Mouse (Mus musculus) midbrain, embryonic 16.5 days (tissue): ENCODE data around the gene Pld1. TPM values are rescaled to one million over a fixed set of nuclear protein-coding genes. Genes with fewer than 3 reads are reported as not detected.

ENCODE experiments used
- ATAC-seq: fragments of 200-750 bp; cut with Nextera tagmentation; 2 replicates; pipeline ENCODE4 v1.8.0; 2017; ENCODE audit warnings: moderate TSS enrichment
- H3K27ac ChIP-seq: fragments of 300-500 bp; sonication (generic); 2 replicates; pipeline ENCODE4 v1.5.1; 2014; ENCODE audit warnings: mild to moderate bottlenecking, low read length, mixed read lengths
- H3K27me3 ChIP-seq: fragments of 300-500 bp; sonication (generic); 2 replicates; pipeline ENCODE4 v1.6.1; 2014; ENCODE audit warnings: low read depth, low read length, mixed read lengths; ENCODE audit not compliant: control insufficient read depth, insufficient read depth
- H3K36me3 ChIP-seq: fragments of 300-500 bp; sonication (generic); 2 replicates; pipeline ENCODE4 v1.6.1; 2014; ENCODE audit warnings: mild to moderate bottlenecking, low read length, moderate library complexity, mixed read lengths; ENCODE audit not compliant: control insufficient read depth, insufficient read depth
- H3K4me1 ChIP-seq: fragments of 300-500 bp; sonication (generic); 2 replicates; pipeline ENCODE4 v1.6.1; 2014; ENCODE audit warnings: mild to moderate bottlenecking, low read length, mixed read lengths; ENCODE audit not compliant: control insufficient read depth, insufficient read depth
- H3K4me2 ChIP-seq: fragments of 300-500 bp; sonication (generic); 2 replicates; pipeline ENCODE4 v1.6.1; 2014; ENCODE audit warnings: mild to moderate bottlenecking, low read length, mixed read lengths
- H3K4me3 ChIP-seq: fragments of 300-500 bp; sonication (generic); 2 replicates; pipeline ENCODE4 v1.5.1; 2014; ENCODE audit warnings: low read depth, mild to moderate bottlenecking, low read length, moderate library complexity, mixed read lengths
- H3K9ac ChIP-seq: fragments of 300-500 bp; sonication (generic); 2 replicates; pipeline ENCODE4 v1.6.1; 2014; ENCODE audit warnings: low read depth, low read length, mixed read lengths
- H3K9me3 ChIP-seq: fragments of 300-500 bp; sonication (generic); replicated peaks from 2 replicates; pipeline ENCODE4 v1.6.1; 2014; ENCODE audit warnings: mild to moderate bottlenecking, low read length, mixed read lengths; ENCODE audit not compliant: control insufficient read depth, poor library complexity, severe bottlenecking
- WGBS: fragments of 180-500 bp; shearing (Covaris S2); extraction: QIAGEN DNeasy Blood & Tissue Kit; methylation state at CpG from one replicate; pipeline ENCODE4 v1.1.7; 2014; 5-methylcytosine and 5-hydroxymethylcytosine counted together
- polyA plus RNA-seq: library from polyadenylated mRNA; unstranded; fragments of >200 nt; fragmentation: Nextera tagmentation; extraction: Ambion mirVana; gene quantifications from 2 replicates; pipeline ENCODE4 v1.2.1, GENCODE M21; 2015

The Pld1 gene
- 4.0 and 4.1 TPM in 2 replicates for polyA plus RNA-seq

- H3K27ac ChIP-seq: peak within 1 kb of the TSS; percentile 49; the same call in 1 of the 2 replicates
Measured at GRCm38 (mm10) chr3:27938381-27939323, at the start of gene Pld1. Pld1 (plus strand) TSS chr3:27938695.

GRCm38 (mm10) chr3:27896318-27896892 is 42.1 kb upstream of the Pld1 start, which contains the start of gene Tmem212:
Tmem212 (minus strand) TSS chr3:27896368.
- H3K4me2 ChIP-seq: no peak within 1 kb of the TSS
- no peaks in the 10 kb centered on the region for H3K27me3 ChIP-seq
- no peaks in the 10 kb centered on the region for H3K36me3 ChIP-seq
- no peak for ATAC-seq
- H3K9ac ChIP-seq: no peak within 1 kb of the TSS
- H3K9me3 ChIP-seq: no peaks in the 10 kb centered on the region
- H3K4me1 ChIP-seq: no peaks in the 10 kb centered on the region
- no peak within 1 kb of the TSS for H3K27ac ChIP-seq
- WGBS: 71% methylated on average over 8 of the region's 8 CpGs
- H3K4me3 ChIP-seq: no peak within 1 kb of the TSS

More at GRCm38 (mm10) chr3:27938381-27939323, at the start of gene Pld1:
- peaks cover 8% of the 10 kb centered on the region; the same call in 1 of the 2 replicates for H3K4me1 ChIP-seq
- H3K27me3 ChIP-seq: no peaks in the 10 kb centered on the region
- ATAC-seq: peak; percentile 85
- under 1% methylated on average over 60 of the region's 68 CpGs for WGBS
- H3K9ac ChIP-seq: peak within 1 kb of the TSS; percentile 64
- H3K4me3 ChIP-seq: peak within 1 kb of the TSS; percentile 61
- H3K36me3 ChIP-seq: no peaks in the 10 kb centered on the region
- no peaks in the 10 kb centered on the region for H3K9me3 ChIP-seq
- H3K4me2 ChIP-seq: peak within 1 kb of the TSS; percentile 98

GRCm38 (mm10) chr3:27898178-27898577 is 40.3 kb upstream of the Pld1 start:
- Histone ChIP-seq H3K4me1 (no peaks in the 10 kb centered on the region), H3K9me3 (no peaks in the 10 kb centered on the region), H3K4me2 (no peak overlapping the region), H3K4me3 (no peak overlapping the region), H3K9ac (no peak overlapping the region), H3K27me3 (no peaks in the 10 kb centered on the region), H3K27ac (no peak overlapping the region), H3K36me3 (no peaks in the 10 kb centered on the region)
- ATAC-seq: no peak
- 75% methylated on average over 10 of the region's 10 CpGs for WGBS

GRCm38 (mm10) chr3:27899012-27899726 is 39.3 kb upstream of the Pld1 start:
- H3K9ac ChIP-seq: no peak overlapping the region
- 77% methylated on average over 13 of the region's 13 CpGs for WGBS
- H3K36me3 ChIP-seq: no peaks in the 10 kb centered on the region
- H3K4me3 ChIP-seq: no peak overlapping the region
- no peak for ATAC-seq
- no peaks in the 10 kb centered on the region for H3K27me3 ChIP-seq
- no peaks in the 10 kb centered on the region for H3K4me1 ChIP-seq
- H3K9me3 ChIP-seq: no peaks in the 10 kb centered on the region
- H3K27ac ChIP-seq: no peak overlapping the region
- no peak overlapping the region for H3K4me2 ChIP-seq

- Histone ChIP-seq H3K4me1 (no peaks in the 10 kb centered on the region), H3K27me3 (no peaks in the 10 kb centered on the region), H3K4me3 (no peak overlapping the region), H3K4me2 (no peak overlapping the region), H3K27ac (no peak overlapping the region), H3K9ac (no peak overlapping the region), H3K36me3 (no peaks in the 10 kb centered on the region), H3K9me3 (no peaks in the 10 kb centered on the region)
- 94% methylated on average over 6 of the region's 6 CpGs for WGBS
- ATAC-seq: no peak
Measured at GRCm38 (mm10) chr3:27901846-27902245, 36.6 kb upstream of the Pld1 start.

GRCm38 (mm10) chr3:27904659-27905330 is 33.7 kb upstream of the Pld1 start:
- no peak overlapping the region for H3K4me3 ChIP-seq
- H3K4me1 ChIP-seq: no peaks in the 10 kb centered on the region
- no peaks in the 10 kb centered on the region for H3K36me3 ChIP-seq
- WGBS: 46% methylated on average over 13 of the region's 13 CpGs
- H3K27me3 ChIP-seq: no peaks in the 10 kb centered on the region
- no peak overlapping the region for H3K4me2 ChIP-seq
- 0 out of 2 replicates have a peak, but pooled peaks cover 4% of the 10 kb centered on the region for H3K9me3 ChIP-seq
- no peak overlapping the region for H3K27ac ChIP-seq
- H3K9ac ChIP-seq: no peak overlapping the region
- 0 out of 2 replicates have a peak, but pooled peaks have one; percentile 36 for ATAC-seq

- ATAC-seq: no peak
Measured at GRCm38 (mm10) chr3:27906647-27907209, 31.8 kb upstream of the Pld1 start.

GRCm38 (mm10) chr3:27907301-27907700 is 31.2 kb upstream of the Pld1 start:
- Histone ChIP-seq H3K27ac (no peak overlapping the region), H3K36me3 (no peaks in the 10 kb centered on the region), H3K9me3 (0 out of 2 replicates have a peak, but pooled peaks cover 4% of the 10 kb centered on the region), H3K27me3 (no peaks in the 10 kb centered on the region), H3K4me1 (no peaks in the 10 kb centered on the region), H3K4me2 (no peak overlapping the region), H3K9ac (no peak overlapping the region), H3K4me3 (no peak overlapping the region)
- 90% methylated on average over 2 of the region's 2 CpGs for WGBS
- no peak for ATAC-seq

More at GRCm38 (mm10) chr3:27906647-27907209, 31.8 kb upstream of the Pld1 start:
- no peak overlapping the region for H3K9ac ChIP-seq
- no peaks in the 10 kb centered on the region for H3K27me3 ChIP-seq
- no peaks in the 10 kb centered on the region for H3K36me3 ChIP-seq
- H3K9me3 ChIP-seq: 0 out of 2 replicates have a peak, but pooled peaks cover 4% of the 10 kb centered on the region
- H3K4me1 ChIP-seq: no peaks in the 10 kb centered on the region
- H3K4me3 ChIP-seq: no peak overlapping the region
- H3K27ac ChIP-seq: no peak overlapping the region
- no peak overlapping the region for H3K4me2 ChIP-seq
- 77% methylated on average over 7 of the region's 7 CpGs for WGBS
